Mouse (Mus musculus) testis, postnatal 14 days (tissue): ENCODE data around the gene Klhl25.
A peak's percentile ranks its signal among the peaks of the same experiment; 100 is the strongest.
"Not testable (repeated sequence)": the region's sequence is repeated elsewhere in the genome, so short reads cannot be mapped to it uniquely, and the experiment has no call there.

Source experiments
- DNase-seq: peaks from one replicate; pipeline ENCODE4 v3.0.0; 2021; ENCODE audit warnings: low spot score

Gene Klhl25

GRCm38 (mm10) chr7:75845936-75846335 lies 2.2 kb upstream of the Klhl25 start:
- no peak for DNase-seq

- DNase-seq: no peak
These were observed 1.2 kb upstream of the Klhl25 start for GRCm38 (mm10) chr7:75846942-75847341.

GRCm38 (mm10) chr7:75847489-75847888 lies 621 bp upstream of the Klhl25 start:
- no peak for DNase-seq

- no peak for DNase-seq
These were observed 913 bp downstream of the Klhl25 start for GRCm38 (mm10) chr7:75848776-75849670.

- not testable (repeated sequence) for DNase-seq
These were observed 2.3 kb downstream of the Klhl25 start for GRCm38 (mm10) chr7:75850396-75850795.

- no peak for DNase-seq
These were observed 3.2 kb downstream of the Klhl25 start for GRCm38 (mm10) chr7:75851290-75851689.

- DNase-seq: peak; percentile 67
These were observed 4.3 kb downstream of the Klhl25 start for GRCm38 (mm10) chr7:75852363-75852762.

GRCm38 (mm10) chr7:75853171-75853830 lies 5.2 kb downstream of the Klhl25 start:
- DNase-seq: no peak

- DNase-seq: no peak
These were observed 6.3 kb downstream of the Klhl25 start for GRCm38 (mm10) chr7:75854231-75854925.

GRCm38 (mm10) chr7:75855028-75855427 lies 6.9 kb downstream of the Klhl25 start:
- DNase-seq: no peak

- no peak for DNase-seq
These were observed 8.1 kb downstream of the Klhl25 start for GRCm38 (mm10) chr7:75856259-75856658.

GRCm38 (mm10) chr7:75859771-75860196 lies 11.7 kb downstream of the Klhl25 start:
- no peak for DNase-seq

GRCm38 (mm10) chr7:75861638-75862426 lies 13.7 kb downstream of the Klhl25 start:
- DNase-seq: not testable (repeated sequence)

GRCm38 (mm10) chr7:75862427-75862781 lies 14.3 kb downstream of the Klhl25 start:
- DNase-seq: not testable (repeated sequence)

GRCm38 (mm10) chr7:75863248-75863911 lies 15.3 kb downstream of the Klhl25 start:
- not testable (repeated sequence) for DNase-seq

GRCm38 (mm10) chr7:75865026-75865425 lies 16.9 kb downstream of the Klhl25 start:
- no peak for DNase-seq

- no peak for DNase-seq
These were observed 18.4 kb downstream of the Klhl25 start for GRCm38 (mm10) chr7:75866557-75866956.

- no peak for DNase-seq
These were observed 20.6 kb downstream of the Klhl25 start for GRCm38 (mm10) chr7:75868687-75869086.

- no peak for DNase-seq
These were observed 22.4 kb downstream of the Klhl25 start for GRCm38 (mm10) chr7:75870551-75870950.

- no peak for DNase-seq
These were observed 24.1 kb downstream of the Klhl25 start for GRCm38 (mm10) chr7:75872255-75872654.

- DNase-seq: no peak
These were observed 24.6 kb downstream of the Klhl25 start for GRCm38 (mm10) chr7:75872697-75873096.
